Mouse (Mus musculus) limb, embryonic 15.5 days (tissue): ENCODE measurements around the gene Amhr2. TPM values are rescaled to one million over a fixed set of nuclear protein-coding genes. Genes with fewer than 3 reads are reported as not detected.
A peak's percentile ranks its signal among the peaks of the same experiment; 100 is the strongest.

Experiments used
- ATAC-seq: fragments of 200-750 bp; cut with Nextera tagmentation; 2 replicates; pipeline ENCODE4 v1.8.0; 2017; ENCODE audit warnings: low read depth, moderate TSS enrichment; ENCODE audit not compliant: insufficient number of reproducible peaks, low FRiP score, low TSS enrichment
- H3K27ac ChIP-seq: fragments of 300-500 bp; sonication (generic); 2 replicates; pipeline ENCODE4 v1.5.1; 2015; ENCODE audit warnings: moderate library complexity, mild to moderate bottlenecking, inconsistent platforms
- H3K27me3 ChIP-seq: fragments of 300-500 bp; sonication (generic); 2 replicates; pipeline ENCODE4 v1.6.1; 2015; ENCODE audit warnings: inconsistent platforms
- H3K36me3 ChIP-seq: fragments of 300-500 bp; sonication (generic); 2 replicates; pipeline ENCODE4 v1.6.1; 2015; ENCODE audit warnings: inconsistent platforms
- H3K4me1 ChIP-seq: fragments of 300-500 bp; sonication (generic); 2 replicates; pipeline ENCODE4 v1.6.1; 2015; ENCODE audit warnings: inconsistent platforms
- H3K4me2 ChIP-seq: fragments of 300-500 bp; sonication (generic); 2 replicates; pipeline ENCODE4 v1.6.1; 2015; ENCODE audit warnings: mild to moderate bottlenecking, inconsistent platforms
- H3K4me3 ChIP-seq: fragments of 300-500 bp; sonication (generic); 2 replicates; pipeline ENCODE4 v1.5.1; 2015; ENCODE audit warnings: mild to moderate bottlenecking, inconsistent platforms
- H3K9ac ChIP-seq: fragments of 300-500 bp; sonication (generic); 2 replicates; pipeline ENCODE4 v1.6.1; 2015; ENCODE audit warnings: inconsistent platforms
- H3K9me3 ChIP-seq: fragments of 300-500 bp; sonication (generic); 2 replicates; pipeline ENCODE4 v1.6.1; 2016; ENCODE audit warnings: inconsistent platforms
- WGBS: fragments of 180-500 bp; shearing (Covaris S2); methylation state at CpG from one replicate; pipeline ENCODE4 v1.1.7; 2015; 5-methylcytosine and 5-hydroxymethylcytosine counted together
- polyA plus RNA-seq: library from polyadenylated mRNA; unstranded; fragments of >200 nt; fragmentation: Nextera tagmentation; extraction: Ambion mirVana; gene quantifications from 2 replicates; pipeline ENCODE4 v1.2.1, GENCODE M21; 2015

Amhr2 gene
- polyA plus RNA-seq, 1 experiment from 2014 or later = 1.0 TPM

DNA sequence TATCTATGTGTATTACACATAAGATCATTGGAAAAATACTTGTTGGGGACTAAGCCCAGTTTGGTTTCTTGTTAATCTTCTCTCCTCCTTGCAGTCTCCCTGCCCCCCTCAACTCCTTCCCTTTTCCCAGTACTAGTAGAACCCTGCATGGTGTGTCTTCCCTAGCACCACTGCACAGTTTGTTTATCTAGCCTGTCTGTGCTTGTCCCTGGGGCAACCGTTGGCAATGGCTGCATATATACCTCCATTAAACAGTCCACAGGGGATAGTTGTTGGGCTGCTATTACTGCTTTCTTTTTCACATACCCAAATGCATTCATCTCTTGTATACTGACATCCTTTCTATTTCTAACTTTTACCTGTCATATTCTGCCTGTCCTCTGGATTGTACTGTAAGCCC is 42.5 kb downstream of the Amhr2 start:
- Histone ChIP-seq H3K4me3 (no peak overlapping the region), H3K36me3 (peaks cover 77% of the 10 kb centered on the region), H3K9ac (no peak overlapping the region), H3K9me3 (no peaks in the 10 kb centered on the region), H3K27me3 (no peaks in the 10 kb centered on the region), H3K4me1 (no peaks in the 10 kb centered on the region), H3K4me2 (no peak overlapping the region), H3K27ac (no peak overlapping the region)
- 73% methylated on average over 1 of the region's 1 CpGs for WGBS
- no peak for ATAC-seq

DNA sequence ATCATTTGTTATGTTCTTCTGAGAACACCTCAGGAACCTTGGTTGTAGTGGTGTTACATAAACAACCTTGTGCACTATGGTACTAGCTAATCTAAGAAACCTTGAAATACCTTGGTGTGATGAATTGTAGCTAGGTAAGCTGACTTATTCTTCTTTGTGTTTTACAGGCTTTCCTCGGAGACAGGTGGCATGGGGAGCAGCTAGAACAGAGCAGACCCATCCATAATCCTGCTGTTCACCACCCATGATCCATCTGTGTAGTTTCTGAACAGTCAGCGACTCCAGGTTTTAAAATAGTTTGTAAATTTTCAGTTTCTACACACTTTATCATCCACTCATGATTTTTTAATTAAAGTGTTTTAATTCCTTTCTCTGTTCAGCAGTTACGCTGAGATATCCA is 53.2 kb downstream of the Amhr2 start:
- no peaks in the 10 kb centered on the region for H3K27me3 ChIP-seq
- no peak overlapping the region for H3K4me2 ChIP-seq
- H3K9me3 ChIP-seq = no peaks in the 10 kb centered on the region
- H3K4me3 ChIP-seq = no peak overlapping the region
- no peak overlapping the region for H3K9ac ChIP-seq
- ATAC-seq = no peak
- no peaks in the 10 kb centered on the region for H3K4me1 ChIP-seq
- no peak overlapping the region for H3K27ac ChIP-seq
- peaks cover 82% of the 10 kb centered on the region for H3K36me3 ChIP-seq
- 87% methylated on average over 3 of the region's 3 CpGs for WGBS

DNA sequence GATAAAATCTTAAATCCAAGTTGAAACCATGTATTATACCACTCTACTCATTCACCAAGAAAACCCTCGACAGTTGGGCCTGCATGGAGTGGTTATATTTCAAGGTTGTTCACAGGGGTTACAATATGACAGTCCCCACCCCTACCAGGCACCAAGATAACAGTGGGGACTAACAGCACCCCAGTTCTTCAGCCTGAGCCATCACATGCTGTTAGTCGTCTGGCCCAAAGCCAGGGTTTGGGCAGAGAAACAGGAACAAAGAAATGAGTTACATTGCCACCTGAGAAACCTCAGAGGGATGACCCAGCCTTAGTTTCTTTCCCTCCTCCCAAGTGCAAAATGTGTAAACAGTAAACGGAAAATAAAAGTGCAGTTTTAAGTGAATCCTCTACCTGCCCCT is 54.2 kb downstream of the Amhr2 start:
- no peak overlapping the region for H3K4me2 ChIP-seq
- no peaks in the 10 kb centered on the region for H3K27me3 ChIP-seq
- WGBS = 71% methylated on average over 3 of the region's 3 CpGs
- no peak overlapping the region for H3K9ac ChIP-seq
- H3K9me3 ChIP-seq = no peaks in the 10 kb centered on the region
- H3K27ac ChIP-seq = no peak overlapping the region
- H3K4me1 ChIP-seq = no peaks in the 10 kb centered on the region
- H3K36me3 ChIP-seq = peaks cover 83% of the 10 kb centered on the region
- H3K4me3 ChIP-seq = no peak overlapping the region
- ATAC-seq = no peak

DNA sequence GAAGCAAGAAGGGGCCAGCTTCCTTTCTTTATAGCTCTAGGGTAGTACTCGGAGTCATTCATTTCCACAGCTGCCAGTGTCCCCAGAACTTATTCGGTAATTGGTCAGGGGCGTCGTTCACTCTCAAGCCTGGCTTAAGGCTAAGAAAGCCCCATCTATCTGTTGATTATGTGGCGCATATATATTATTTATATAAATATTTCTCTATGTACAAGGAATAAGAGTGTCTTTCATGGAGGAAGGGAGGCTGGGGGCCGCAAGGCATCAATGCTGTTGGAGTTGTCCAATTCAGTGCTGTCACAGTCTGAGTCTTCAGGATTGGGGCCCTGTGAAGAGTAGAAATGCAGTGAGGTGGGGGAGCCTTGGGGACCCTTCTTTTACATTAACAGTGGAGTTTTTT is 54.7 kb downstream of the Amhr2 start:
- H3K4me1 ChIP-seq = no peaks in the 10 kb centered on the region

DNA sequence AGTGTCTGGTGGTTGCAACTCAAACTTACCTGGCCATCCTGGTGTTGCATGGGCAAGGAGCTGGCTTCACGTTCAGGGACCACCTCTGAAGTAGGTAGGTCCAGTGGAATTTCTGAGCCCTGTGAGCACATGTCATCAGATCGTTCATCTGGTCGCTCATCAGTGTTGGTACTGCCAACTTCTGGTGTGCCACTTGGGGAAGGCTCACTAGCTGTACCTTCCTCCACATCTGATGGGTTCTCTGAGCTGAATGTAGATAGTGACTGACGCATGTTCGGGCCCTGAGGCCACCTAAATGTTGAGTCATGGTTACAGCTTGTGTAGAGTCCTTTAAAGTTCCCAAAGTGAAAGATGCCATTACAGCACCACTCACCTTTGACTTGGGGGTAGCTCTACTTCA is 55.3 kb downstream of the Amhr2 start:
- Histone ChIP-seq H3K27ac (no peak overlapping the region), H3K4me1 (0 out of 2 replicates have a peak, but pooled peaks cover 3% of the 10 kb centered on the region), H3K36me3 (peaks cover 83% of the 10 kb centered on the region), H3K27me3 (no peaks in the 10 kb centered on the region), H3K9ac (no peak overlapping the region), H3K9me3 (no peaks in the 10 kb centered on the region), H3K4me3 (no peak overlapping the region), H3K4me2 (no peak overlapping the region)
- no peak for ATAC-seq
- WGBS = 83% methylated on average over 5 of the region's 5 CpGs

More for the DNA sequence above, 54.7 kb downstream of the Amhr2 start:
- H3K36me3 ChIP-seq = peaks cover 83% of the 10 kb centered on the region
- H3K9ac ChIP-seq = no peak overlapping the region
- H3K27me3 ChIP-seq = no peaks in the 10 kb centered on the region
- no peak overlapping the region for H3K27ac ChIP-seq
- H3K4me3 ChIP-seq = no peak overlapping the region
- no peak for ATAC-seq
- H3K9me3 ChIP-seq = no peaks in the 10 kb centered on the region
- 84% methylated on average over 6 of the region's 6 CpGs for WGBS
- H3K4me2 ChIP-seq = no peak overlapping the region

DNA sequence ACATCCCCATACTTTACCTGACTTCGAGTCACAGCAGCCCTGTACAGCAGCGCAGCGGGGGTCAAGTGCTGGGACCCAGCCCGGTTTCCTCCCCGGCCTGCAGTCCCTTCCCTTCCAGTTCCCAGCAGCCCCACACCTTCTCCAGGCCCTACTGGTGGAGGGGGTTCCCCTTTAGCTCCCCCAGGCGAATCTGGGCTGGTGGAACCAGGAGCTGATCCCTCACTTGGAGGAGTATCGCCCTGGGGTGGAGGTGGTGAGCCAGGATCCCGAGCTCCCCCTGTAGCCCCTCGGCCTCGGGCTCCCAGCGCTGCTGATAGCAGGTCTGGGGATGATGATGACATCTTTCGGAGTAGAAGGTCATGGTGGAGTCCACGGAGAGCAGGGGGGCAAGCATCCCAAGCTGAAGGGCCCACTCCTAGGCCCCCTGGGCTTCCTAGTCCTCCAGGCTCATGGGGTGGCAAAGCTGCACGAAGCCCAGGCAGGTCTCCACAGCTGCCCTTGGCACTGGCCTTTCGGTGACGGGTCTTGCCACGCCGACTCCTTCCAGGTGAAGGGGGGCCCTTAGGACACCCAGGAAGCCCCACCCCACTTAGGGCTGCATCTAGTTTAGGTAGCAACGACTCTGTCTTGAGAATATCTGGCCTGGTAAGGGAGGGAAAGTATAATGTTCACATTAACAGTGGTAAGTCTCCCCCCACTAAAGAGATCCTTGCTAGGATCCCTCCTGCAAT is 56.1 kb downstream of the Amhr2 start:
- Histone ChIP-seq H3K27ac (peak overlapping the region; percentile 24; the same call in 1 of the 2 replicates), H3K9me3 (no peaks in the 10 kb centered on the region), H3K36me3 (peaks cover 82% of the 10 kb centered on the region), H3K9ac (no peak overlapping the region), H3K4me1 (0 out of 2 replicates have a peak, but pooled peaks cover 3% of the 10 kb centered on the region), H3K4me3 (no peak overlapping the region), H3K4me2 (no peak overlapping the region), H3K27me3 (no peaks in the 10 kb centered on the region)
- 86% methylated on average over 19 of the region's 19 CpGs for WGBS
- ATAC-seq = no peak

DNA sequence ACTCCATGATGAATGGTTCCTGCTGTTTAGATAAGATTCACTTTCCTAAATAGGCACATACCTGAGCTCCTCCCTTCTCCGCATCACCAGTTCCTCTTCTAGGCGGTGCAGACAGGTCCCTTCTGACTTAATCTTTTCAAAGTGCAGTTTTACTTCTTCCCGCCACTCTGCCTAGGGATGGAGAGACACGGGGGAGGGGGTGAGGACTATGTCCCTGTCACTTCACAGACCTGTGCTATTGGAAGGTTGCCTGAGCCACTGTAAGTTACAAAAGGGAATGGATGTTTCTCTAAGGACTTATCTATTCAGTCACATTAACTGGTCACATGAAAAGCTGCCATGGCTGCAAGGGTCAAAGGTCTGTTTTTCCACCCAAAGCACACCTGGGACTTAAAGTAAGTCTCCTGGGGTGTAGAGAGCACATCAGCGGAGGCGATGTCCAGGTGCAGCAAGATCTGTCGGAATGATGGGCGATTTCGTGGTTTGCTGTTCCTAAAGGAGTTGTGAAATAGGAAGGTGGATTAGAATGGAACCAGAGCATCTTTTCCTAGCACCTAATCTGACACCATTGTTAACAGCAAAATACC is 57.2 kb downstream of the Amhr2 start:
- Histone ChIP-seq H3K4me1 (0 out of 2 replicates have a peak, but pooled peaks cover 3% of the 10 kb centered on the region), H3K9me3 (no peaks in the 10 kb centered on the region), H3K36me3 (peaks cover 73% of the 10 kb centered on the region), H3K9ac (no peak overlapping the region), H3K4me2 (no peak overlapping the region), H3K4me3 (no peak overlapping the region), H3K27me3 (no peaks in the 10 kb centered on the region), H3K27ac (no peak overlapping the region)
- no peak for ATAC-seq
- 78% methylated on average over 9 of the region's 9 CpGs for WGBS

DNA sequence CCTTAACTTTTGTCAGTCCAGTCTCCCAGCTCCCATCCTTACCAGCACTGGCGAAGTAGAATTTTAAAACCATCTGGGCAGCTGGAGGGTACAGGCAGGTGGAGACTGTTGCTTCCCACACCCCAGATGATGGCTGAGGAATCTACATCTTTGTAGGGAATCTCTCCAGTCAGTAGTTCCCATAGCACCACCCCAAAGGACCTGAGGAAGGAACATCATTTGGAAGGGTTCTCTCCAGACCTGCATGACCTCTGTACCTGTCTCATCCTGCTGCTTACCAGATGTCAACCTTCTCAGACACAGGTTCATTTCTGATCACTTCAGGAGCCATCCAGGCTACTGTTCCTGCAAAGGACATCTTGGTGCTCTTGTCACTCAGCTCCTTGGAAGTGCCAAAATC is 58.3 kb downstream of the Amhr2 start, which contains the start of gene Gm10337:
Gene Gm10337, plus strand, starts transcription at position 276 of the 400 bp plus-strand sequence.
- 79% methylated on average over 1 of the region's 1 CpGs for WGBS
- Histone ChIP-seq H3K4me1 (0 out of 2 replicates have a peak, but pooled peaks cover 3% of the 10 kb centered on the region), H3K36me3 (peaks cover 64% of the 10 kb centered on the region), H3K4me2 (no peak within 1 kb of the TSS), H3K4me3 (no peak within 1 kb of the TSS), H3K27me3 (no peaks in the 10 kb centered on the region), H3K9me3 (no peaks in the 10 kb centered on the region), H3K9ac (no peak within 1 kb of the TSS), H3K27ac (no peak within 1 kb of the TSS)
- no peak for ATAC-seq

Other genes starting within 250 kb of the Amhr2 start
- 51.9 and 59.9 TPM in 2 replicates for gene Zfp740, start 242.1 kb upstream of the Amhr2 start, polyA plus RNA-seq
- 80.3 and 81.8 TPM in 2 replicates for gene Csad, start 240.6 kb upstream of the Amhr2 start, polyA plus RNA-seq
- 6.3 and 6.6 TPM in 2 replicates for gene Itgb7, start 213.4 kb upstream of the Amhr2 start, polyA plus RNA-seq
- 120 and 128 TPM in 2 replicates for gene Rarg, start 187.8 kb upstream of the Amhr2 start, polyA plus RNA-seq
- gene Gm9918, start 174.8 kb upstream of the Amhr2 start, polyA plus RNA-seq = 0.79 and 0.83 TPM in 2 replicates
- gene Mfsd5, start 165.9 kb upstream of the Amhr2 start, polyA plus RNA-seq = 100.0 and 103 TPM in 2 replicates
- gene Espl1, start 149.1 kb upstream of the Amhr2 start, polyA plus RNA-seq = 17.7 and 19.5 TPM in 2 replicates
- gene Pfdn5, start 119.3 kb upstream of the Amhr2 start, polyA plus RNA-seq = 314 and 380 TPM in 2 replicates
- gene Myg1, start 113.7 kb upstream of the Amhr2 start, polyA plus RNA-seq = 81.8 and 86.3 TPM in 2 replicates
- 61.3 and 62.0 TPM in 2 replicates for gene Aaas, start 94.6 kb upstream of the Amhr2 start, polyA plus RNA-seq
- gene Sp7, start 78.2 kb upstream of the Amhr2 start, polyA plus RNA-seq = 12.6 and 18.1 TPM in 2 replicates
- gene Sp1, start 39.2 kb upstream of the Amhr2 start, polyA plus RNA-seq = 9.3 and 11.1 TPM in 2 replicates
- gene Prr13, start 13.7 kb downstream of the Amhr2 start, polyA plus RNA-seq = 72.0 and 78.8 TPM in 2 replicates
- 201 and 221 TPM in 2 replicates for gene Pcbp2, start 25.2 kb downstream of the Amhr2 start, polyA plus RNA-seq
- gene Gm10337, start 58.4 kb downstream of the Amhr2 start, polyA plus RNA-seq = 3.6 and 7.7 TPM in 2 replicates
- 16.7 and 17.9 TPM in 2 replicates for gene Map3k12, start 71.7 kb downstream of the Amhr2 start, polyA plus RNA-seq
- gene Tarbp2, start 72.8 kb downstream of the Amhr2 start, polyA plus RNA-seq = 81.0 and 88.5 TPM in 2 replicates
- gene Npff, start 79.6 kb downstream of the Amhr2 start, polyA plus RNA-seq = 2.1 and 2.7 TPM in 2 replicates
- gene Gm28047, start 179.7 kb downstream of the Amhr2 start, polyA plus RNA-seq = not detected in 2 replicates
- gene Atf7, start 180.1 kb downstream of the Amhr2 start, polyA plus RNA-seq = 48.7 and 49.6 TPM in 2 replicates
- 48.8 and 56.6 TPM in 2 replicates for gene Atp5g2, start 227.0 kb downstream of the Amhr2 start, polyA plus RNA-seq